Mouse (Mus musculus) natural killer cell, adult 2 months (primary cell): ENCODE data around the gene Pum2.
"Not testable (repeated sequence)": the region's sequence is repeated elsewhere in the genome, so short reads cannot be mapped to it uniquely, and the experiment has no call there.

Experiments
- DNase-seq, 2 experiments: peaks; one replicate each; pipeline ENCODE4 v3.0.0; 2022; ENCODE audit warnings: low spot score in 2 of 2

Gene Pum2

DNA sequence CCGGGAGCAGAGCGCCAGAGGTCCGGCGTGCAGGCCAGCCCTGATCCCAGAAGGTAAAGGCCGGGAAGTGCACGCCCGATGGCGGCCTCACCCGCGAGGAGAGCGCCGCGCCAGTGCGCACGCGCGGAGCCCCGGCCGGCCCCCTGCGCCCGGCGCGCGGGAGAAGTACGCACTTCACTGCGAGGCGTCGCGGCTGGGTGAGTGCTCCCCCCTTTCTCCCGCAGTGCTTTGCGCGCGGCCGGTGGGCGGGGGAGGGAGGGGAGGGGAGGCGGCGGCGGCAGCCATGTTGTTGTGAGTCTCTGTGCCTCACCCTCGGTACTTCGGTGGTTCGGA lies at the start of gene Pum2:
Gene Pum2, plus strand, starts transcription at position 161 of the 333 bp plus-strand sequence.
- peak; percentile 87 to 91 for DNase-seq

DNA sequence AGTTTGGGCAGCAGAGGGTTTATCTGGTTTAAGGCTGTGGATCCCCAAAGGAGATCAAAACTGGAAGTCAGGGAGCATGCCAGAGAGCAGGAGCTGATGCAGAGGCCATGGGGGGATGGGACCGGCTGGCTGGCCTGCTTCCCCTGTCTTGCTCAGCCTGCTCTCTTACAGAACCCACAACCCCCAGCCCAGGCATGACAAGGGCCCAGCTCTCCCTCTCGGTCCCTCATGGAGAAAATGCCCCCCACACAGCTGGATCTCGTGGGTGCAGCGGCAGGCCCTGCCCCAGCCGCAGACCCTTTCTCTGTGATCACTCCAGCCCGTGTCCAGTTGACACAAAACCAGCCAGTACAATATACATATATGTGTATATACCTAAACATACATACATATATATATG lies 44.4 kb upstream of the Pum2 start:
- no peak for DNase-seq

- no peak for DNase-seq
Observed at GRCm38 (mm10) chr12:8631691-8632090, 42.2 kb upstream of the Pum2 start.

GRCm38 (mm10) chr12:8632737-8633365 lies 41.1 kb upstream of the Pum2 start:
- no peak for DNase-seq

DNA sequence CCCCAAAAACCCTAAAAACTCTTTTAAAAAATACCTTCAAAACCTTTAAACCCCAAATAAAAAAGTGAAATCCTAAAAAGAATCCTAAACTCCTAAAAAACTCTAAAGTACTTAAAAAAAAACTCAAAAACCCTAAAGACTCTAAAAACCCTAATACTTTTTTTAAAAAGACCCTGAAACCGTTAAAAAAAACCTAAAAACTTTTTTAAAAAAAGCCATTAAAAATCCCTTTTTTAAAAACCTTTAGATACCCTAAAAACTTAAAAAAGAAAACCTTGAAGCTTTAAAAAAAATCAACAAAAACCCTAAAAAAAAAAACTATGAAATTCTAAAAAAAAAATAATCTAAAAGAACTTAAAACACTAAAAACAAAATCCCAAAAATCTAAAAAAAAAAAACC lies 39.6 kb upstream of the Pum2 start:
- no peak for DNase-seq

DNA sequence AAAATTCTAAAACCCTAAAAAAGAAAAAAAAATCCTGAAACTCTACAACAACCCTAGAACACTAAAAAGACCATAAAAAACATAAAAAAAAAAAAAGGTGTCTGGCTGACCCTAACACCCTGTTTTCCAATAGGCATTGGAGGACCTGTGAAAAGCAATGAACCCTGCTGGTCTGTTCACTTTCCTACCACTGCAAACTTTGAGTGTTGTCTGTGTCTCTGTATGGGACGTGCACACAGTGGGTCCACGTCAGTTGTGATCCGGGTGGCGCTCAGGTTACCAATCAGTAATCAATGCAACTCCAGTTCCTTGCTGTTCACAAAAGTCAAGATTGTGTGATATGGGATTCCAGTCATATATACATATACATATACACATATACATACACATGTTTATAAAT lies 38.4 kb upstream of the Pum2 start:
- no peak for DNase-seq

- DNase-seq = peak; percentile 47 to 71
Observed at GRCm38 (mm10) chr12:8636945-8637344, 37.0 kb upstream of the Pum2 start.

- peak; percentile 86 to 89 for DNase-seq
Observed at GRCm38 (mm10) chr12:8638411-8639087, 35.4 kb upstream of the Pum2 start.

DNA sequence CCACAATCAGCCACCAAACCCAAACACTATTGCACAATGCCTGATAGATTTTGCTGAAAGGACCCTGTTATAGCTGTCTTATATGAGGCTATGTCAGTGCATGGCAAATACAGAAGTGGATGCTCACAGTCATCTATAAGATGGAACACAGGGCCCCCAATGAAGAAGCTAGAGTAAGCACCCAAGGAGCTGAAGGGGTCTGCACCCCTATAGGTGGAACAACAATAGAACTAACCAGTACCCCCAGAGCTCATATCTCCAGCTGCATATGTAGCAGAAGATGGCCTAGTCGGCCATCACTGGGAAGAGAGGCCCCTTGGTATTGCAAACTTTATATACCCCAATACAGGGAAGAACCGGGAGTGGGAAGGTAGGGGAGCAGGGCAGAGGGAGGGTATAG lies 33.7 kb upstream of the Pum2 start:
- DNase-seq = not testable (repeated sequence)

DNA sequence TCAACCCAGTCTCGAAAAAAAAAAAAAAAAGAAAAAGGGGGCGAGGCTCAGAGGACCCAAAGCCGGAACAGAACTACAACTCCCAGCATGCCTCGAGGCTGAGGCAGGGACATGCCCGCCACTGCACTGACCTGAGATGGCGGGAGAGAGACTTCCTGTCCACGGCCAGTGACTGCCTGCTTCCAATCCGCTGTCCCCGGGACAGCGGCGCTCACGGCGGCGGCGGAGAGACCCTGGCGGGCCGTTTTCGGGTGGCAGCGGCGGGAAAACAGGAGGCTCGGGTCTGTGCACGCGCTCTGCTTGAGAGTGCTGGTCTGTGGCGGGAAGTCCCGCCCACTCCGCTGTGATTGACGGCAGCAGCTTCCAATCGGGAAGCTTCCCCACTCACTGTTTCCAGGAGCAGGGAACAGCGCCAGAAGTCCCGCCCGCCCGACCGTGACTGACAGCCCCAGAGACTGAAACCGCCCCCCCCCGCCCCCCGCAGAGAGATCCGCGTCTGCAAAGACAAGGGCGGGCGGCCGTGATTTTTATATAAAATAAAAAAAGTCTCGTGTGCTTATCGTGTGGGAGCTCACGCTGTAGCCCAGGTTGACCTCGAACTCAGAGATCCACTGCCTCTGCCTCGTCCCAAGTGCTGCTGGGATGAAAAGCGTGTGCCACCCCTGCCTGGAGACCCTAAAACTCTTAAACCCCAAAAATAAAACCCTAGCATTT lies 33.1 kb upstream of the Pum2 start:
- DNase-seq = peak; percentile 96

- no peak for DNase-seq
Observed at GRCm38 (mm10) chr12:8641425-8641735, 32.6 kb upstream of the Pum2 start.

DNA sequence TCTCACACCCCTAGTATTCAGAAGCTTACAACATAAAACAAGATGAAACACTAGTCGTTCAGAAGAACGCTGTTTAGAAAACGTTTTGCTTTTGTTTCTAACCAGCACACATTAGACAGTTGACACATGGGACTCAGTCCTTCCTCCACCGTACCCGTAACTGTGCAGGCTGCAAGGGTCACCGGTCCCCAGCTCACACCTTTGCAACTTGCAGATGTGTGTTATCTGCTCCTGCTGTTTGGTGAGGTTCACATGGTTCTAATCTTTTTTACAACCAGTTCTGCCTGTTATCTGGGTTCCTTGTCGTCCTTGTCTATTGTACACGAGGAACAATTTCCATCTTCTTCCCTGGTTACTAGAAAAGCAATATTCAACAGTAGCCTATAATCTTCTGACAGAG lies 25.7 kb upstream of the Pum2 start:
- DNase-seq = not testable (repeated sequence)

GRCm38 (mm10) chr12:8650027-8650426 lies 23.9 kb upstream of the Pum2 start:
- DNase-seq = not testable (repeated sequence)

DNA sequence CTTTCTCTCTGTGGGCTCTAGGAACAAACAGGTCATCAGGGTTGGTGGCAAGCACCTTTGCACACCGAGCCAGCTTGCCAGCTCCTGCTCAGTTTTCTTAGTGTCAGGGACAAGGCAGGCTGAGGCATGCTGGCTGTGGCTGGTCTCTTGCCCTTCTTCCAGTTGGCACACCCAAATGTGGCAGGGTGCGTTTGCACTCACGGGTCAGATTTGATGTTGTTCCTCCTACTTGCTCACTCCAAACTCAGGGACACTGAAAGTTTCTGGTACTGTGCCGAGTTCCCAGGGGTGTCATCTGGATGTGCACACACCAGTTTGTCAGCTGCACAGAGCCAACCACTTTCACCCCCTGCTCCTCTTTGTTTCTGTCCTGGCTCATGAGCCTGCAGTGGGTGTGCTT lies 17.3 kb upstream of the Pum2 start:
- no peak for DNase-seq

DNA sequence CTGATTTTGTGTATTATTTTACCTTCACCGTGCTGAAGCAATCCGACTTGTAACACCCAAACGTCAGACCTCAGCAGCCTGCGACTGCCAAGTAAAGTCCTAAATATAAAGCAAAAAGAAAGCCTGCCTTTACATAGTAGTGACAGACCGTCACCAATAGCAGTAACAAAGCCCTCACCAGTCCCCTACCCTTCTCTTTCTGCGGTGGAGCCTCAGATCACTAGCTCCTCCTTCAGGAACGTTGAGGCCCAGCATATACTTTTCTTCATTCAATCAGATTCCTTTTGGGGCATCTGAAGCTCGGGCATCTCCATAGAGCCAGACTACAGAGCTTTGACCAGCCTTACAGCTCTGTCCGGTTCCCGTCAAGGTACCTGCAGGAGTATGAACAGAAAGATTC lies 16.8 kb upstream of the Pum2 start:
- no peak for DNase-seq

DNA sequence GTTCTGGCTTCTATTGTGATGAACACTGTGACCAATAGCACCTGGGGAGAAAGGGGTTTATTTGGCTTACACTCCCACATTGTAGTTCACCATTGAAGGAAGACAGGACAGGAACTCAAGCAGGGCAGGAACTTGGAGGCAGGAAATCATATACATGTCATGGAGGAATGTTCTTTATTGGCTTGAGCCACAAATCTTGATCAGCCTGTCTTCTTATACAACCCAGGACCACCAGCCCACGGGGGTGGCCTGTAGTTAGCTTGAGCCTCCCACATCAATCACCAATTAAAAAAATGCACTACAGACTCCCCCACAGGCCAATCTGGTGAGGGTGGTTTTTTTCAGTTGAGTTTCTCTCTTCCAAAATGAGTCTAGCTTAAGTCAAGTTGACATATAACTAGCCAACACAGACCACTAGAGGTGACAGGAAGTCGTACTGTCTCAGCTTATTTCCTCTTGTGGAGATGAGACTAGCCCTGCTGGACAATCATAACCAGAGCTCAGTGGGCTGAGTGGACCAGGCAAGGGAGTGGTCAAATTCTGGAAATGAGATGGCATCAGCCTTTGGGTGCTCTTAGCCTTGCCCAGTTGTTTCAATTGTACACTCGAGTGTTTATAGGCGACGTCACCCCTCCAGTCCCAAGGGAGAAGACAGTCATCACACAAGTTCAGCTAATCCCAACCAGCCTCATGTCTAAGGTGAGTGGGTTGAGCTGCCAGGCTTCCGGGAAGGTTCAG lies 16.1 kb upstream of the Pum2 start:
- DNase-seq = peak in 1 of 2 experiments; percentile 45

GRCm38 (mm10) chr12:8659406-8660279 lies 14.3 kb upstream of the Pum2 start:
- DNase-seq = peak; percentile 51 to 56

- no peak for DNase-seq
Observed at GRCm38 (mm10) chr12:8661747-8662146, 12.2 kb upstream of the Pum2 start.

GRCm38 (mm10) chr12:8662175-8662574 lies 11.8 kb upstream of the Pum2 start:
- DNase-seq = no peak

- no peak for DNase-seq
Observed at GRCm38 (mm10) chr12:8662721-8663120, 11.2 kb upstream of the Pum2 start.

- no peak for DNase-seq
Observed at GRCm38 (mm10) chr12:8667473-8668255, 6.3 kb upstream of the Pum2 start.
